Mouse (Mus musculus): ENCODE results near the gene Nedd9. TPM values are rescaled to one million over a fixed set of nuclear protein-coding genes. Genes with fewer than 3 reads are reported as not detected.

Gene Nedd9
- polyA plus RNA-seq, 1 experiment from 2014 or later = 6.0 TPM

- WGBS (ENCODE audit: insufficient replicate concordance) = 71% methylated on average over 6 of the region's 6 CpGs
Measured at GRCm38 (mm10) chr13:41450821-41451220, 36.3 kb downstream of the Nedd9 start.

DNA sequence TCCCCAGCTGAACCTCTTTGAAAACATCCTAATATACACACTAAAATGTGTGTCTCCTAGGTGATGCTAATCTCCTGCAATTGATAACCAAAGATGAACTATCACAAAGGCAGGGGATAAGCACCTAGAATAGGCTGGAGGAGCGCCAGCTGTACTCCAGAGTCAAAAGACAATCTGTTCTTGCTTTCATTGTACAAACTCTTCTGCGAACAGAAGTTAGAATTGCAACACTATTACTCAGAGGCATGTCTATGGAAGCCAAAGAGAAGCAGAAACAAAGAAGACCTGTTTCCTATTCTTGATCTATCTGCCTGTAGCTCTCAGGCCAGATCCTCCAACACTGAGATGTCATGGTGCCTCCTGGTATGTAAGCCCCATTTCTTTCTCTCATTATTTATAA is 38.0 kb downstream of the Nedd9 start:
- no peaks in the 10 kb centered on the region for H3K27me3 ChIP-seq (ENCODE audit: control insufficient read depth, insufficient read depth, low read depth, low read length)
- no peak overlapping the region for H3K27ac ChIP-seq (ENCODE audit: low read length)
- H3K4me3 ChIP-seq (ENCODE audit: low read depth, low read length) = no peak overlapping the region
- H3K9ac ChIP-seq (ENCODE audit: low read depth, low read length) = no peak overlapping the region
- no peaks in the 10 kb centered on the region for H3K36me3 ChIP-seq (ENCODE audit: control insufficient read depth, insufficient read depth)
- H3K4me1 ChIP-seq (ENCODE audit: control insufficient read depth, low read depth, low read length) = no peaks in the 10 kb centered on the region
- H3K9me3 ChIP-seq (replicated peaks; ENCODE audit: control insufficient read depth, low read length) = no peaks in the 10 kb centered on the region
- no peak overlapping the region for H3K4me2 ChIP-seq (ENCODE audit: low read depth, low read length)
- ATAC-seq (ENCODE audit: low read depth) = no peak
- WGBS (ENCODE audit: insufficient replicate concordance) = 72% methylated on average over 2 of the region's 2 CpGs

More at GRCm38 (mm10) chr13:41450821-41451220, 36.3 kb downstream of the Nedd9 start:
- ATAC-seq (ENCODE audit: low read depth) = no peak
- Histone ChIP-seq H3K36me3 (ENCODE audit: control insufficient read depth, insufficient read depth) (no peaks in the 10 kb centered on the region), H3K4me2 (ENCODE audit: low read depth, low read length) (no peak overlapping the region), H3K27ac (ENCODE audit: low read length) (no peak overlapping the region), H3K9ac (ENCODE audit: low read depth, low read length) (no peak overlapping the region), H3K9me3 (replicated peaks; ENCODE audit: control insufficient read depth, low read length) (no peaks in the 10 kb centered on the region), H3K4me1 (ENCODE audit: control insufficient read depth, low read depth, low read length) (no peaks in the 10 kb centered on the region), H3K4me3 (ENCODE audit: low read depth, low read length) (no peak overlapping the region), H3K27me3 (ENCODE audit: control insufficient read depth, insufficient read depth, low read depth, low read length) (no peaks in the 10 kb centered on the region)

GRCm38 (mm10) chr13:41447209-41447608 is 40.0 kb downstream of the Nedd9 start:
- ATAC-seq (ENCODE audit: low read depth) = no peak
- Histone ChIP-seq H3K9ac (ENCODE audit: low read depth, low read length) (no peak overlapping the region), H3K4me2 (ENCODE audit: low read depth, low read length) (no peak overlapping the region), H3K9me3 (replicated peaks; ENCODE audit: control insufficient read depth, low read length) (no peaks in the 10 kb centered on the region), H3K27ac (ENCODE audit: low read length) (no peak overlapping the region), H3K4me1 (ENCODE audit: control insufficient read depth, low read depth, low read length) (no peaks in the 10 kb centered on the region), H3K4me3 (ENCODE audit: low read depth, low read length) (no peak overlapping the region), H3K36me3 (ENCODE audit: control insufficient read depth, insufficient read depth) (no peaks in the 10 kb centered on the region), H3K27me3 (ENCODE audit: control insufficient read depth, insufficient read depth, low read depth, low read length) (no peaks in the 10 kb centered on the region)
- WGBS (ENCODE audit: insufficient replicate concordance) = 61% methylated on average over 6 of the region's 6 CpGs

GRCm38 (mm10) chr13:41446591-41446990 is 40.6 kb downstream of the Nedd9 start:
- H3K4me2 ChIP-seq (ENCODE audit: low read depth, low read length) = no peak overlapping the region
- H3K4me3 ChIP-seq (ENCODE audit: low read depth, low read length) = no peak overlapping the region
- no peak overlapping the region for H3K9ac ChIP-seq (ENCODE audit: low read depth, low read length)
- no peak overlapping the region for H3K27ac ChIP-seq (ENCODE audit: low read length)
- no peaks in the 10 kb centered on the region for H3K9me3 ChIP-seq (replicated peaks; ENCODE audit: control insufficient read depth, low read length)
- 76% methylated on average over 1 of the region's 1 CpGs for WGBS (ENCODE audit: insufficient replicate concordance)
- no peaks in the 10 kb centered on the region for H3K4me1 ChIP-seq (ENCODE audit: control insufficient read depth, low read depth, low read length)
- ATAC-seq (ENCODE audit: low read depth) = no peak
- H3K27me3 ChIP-seq (ENCODE audit: control insufficient read depth, insufficient read depth, low read depth, low read length) = no peaks in the 10 kb centered on the region
- no peaks in the 10 kb centered on the region for H3K36me3 ChIP-seq (ENCODE audit: control insufficient read depth, insufficient read depth)

GRCm38 (mm10) chr13:41445067-41445808 is 41.9 kb downstream of the Nedd9 start:
- Histone ChIP-seq H3K27ac (ENCODE audit: low read length) (no peak overlapping the region), H3K4me3 (ENCODE audit: low read depth, low read length) (no peak overlapping the region), H3K4me1 (ENCODE audit: control insufficient read depth, low read depth, low read length) (no peaks in the 10 kb centered on the region), H3K4me2 (ENCODE audit: low read depth, low read length) (no peak overlapping the region), H3K27me3 (ENCODE audit: control insufficient read depth, insufficient read depth, low read depth, low read length) (no peaks in the 10 kb centered on the region), H3K9ac (ENCODE audit: low read depth, low read length) (no peak overlapping the region), H3K36me3 (ENCODE audit: control insufficient read depth, insufficient read depth) (no peaks in the 10 kb centered on the region), H3K9me3 (replicated peaks; ENCODE audit: control insufficient read depth, low read length) (no peaks in the 10 kb centered on the region)
- 71% methylated on average over 3 of the region's 3 CpGs for WGBS (ENCODE audit: insufficient replicate concordance)
- ATAC-seq (ENCODE audit: low read depth) = no peak

DNA sequence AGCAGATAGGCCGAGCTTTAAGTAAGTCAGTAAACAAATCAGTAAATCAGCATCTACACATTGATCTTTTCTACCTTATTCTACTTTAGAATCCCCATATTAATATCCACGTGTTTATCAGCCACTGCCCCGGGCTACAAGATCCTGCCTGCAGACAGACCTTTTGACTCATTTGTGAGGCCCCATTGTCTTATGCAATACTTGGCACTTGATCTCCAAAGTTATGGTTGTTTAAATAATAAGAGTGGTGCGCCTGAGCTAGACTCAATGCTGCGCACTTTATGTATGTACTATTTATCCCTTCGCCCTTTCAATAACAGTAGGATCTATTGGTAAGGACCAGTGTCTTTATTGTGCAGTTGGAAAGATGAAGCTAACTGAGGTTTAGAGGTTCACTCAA is 42.9 kb downstream of the Nedd9 start:
- WGBS (ENCODE audit: insufficient replicate concordance) = 67% methylated on average over 6 of the region's 6 CpGs
- Histone ChIP-seq H3K27me3 (ENCODE audit: control insufficient read depth, insufficient read depth, low read depth, low read length) (no peaks in the 10 kb centered on the region), H3K4me3 (ENCODE audit: low read depth, low read length) (no peak overlapping the region), H3K27ac (ENCODE audit: low read length) (no peak overlapping the region), H3K36me3 (ENCODE audit: control insufficient read depth, insufficient read depth) (no peaks in the 10 kb centered on the region), H3K9me3 (replicated peaks; ENCODE audit: control insufficient read depth, low read length) (no peaks in the 10 kb centered on the region), H3K4me1 (ENCODE audit: control insufficient read depth, low read depth, low read length) (no peaks in the 10 kb centered on the region), H3K9ac (ENCODE audit: low read depth, low read length) (no peak overlapping the region), H3K4me2 (ENCODE audit: low read depth, low read length) (no peak overlapping the region)
- ATAC-seq (ENCODE audit: low read depth) = no peak

GRCm38 (mm10) chr13:41442145-41442544 is 45.0 kb downstream of the Nedd9 start:
- no peak overlapping the region for H3K4me3 ChIP-seq (ENCODE audit: low read depth, low read length)
- H3K27ac ChIP-seq (ENCODE audit: low read length) = no peak overlapping the region
- ATAC-seq (ENCODE audit: low read depth) = no peak
- no peaks in the 10 kb centered on the region for H3K27me3 ChIP-seq (ENCODE audit: control insufficient read depth, insufficient read depth, low read depth, low read length)
- no peaks in the 10 kb centered on the region for H3K9me3 ChIP-seq (replicated peaks; ENCODE audit: control insufficient read depth, low read length)
- no peak overlapping the region for H3K9ac ChIP-seq (ENCODE audit: low read depth, low read length)
- no peaks in the 10 kb centered on the region for H3K4me1 ChIP-seq (ENCODE audit: control insufficient read depth, low read depth, low read length)
- H3K4me2 ChIP-seq (ENCODE audit: low read depth, low read length) = no peak overlapping the region
- H3K36me3 ChIP-seq (ENCODE audit: control insufficient read depth, insufficient read depth) = no peaks in the 10 kb centered on the region
- WGBS (ENCODE audit: insufficient replicate concordance) = 65% methylated on average over 4 of the region's 4 CpGs

GRCm38 (mm10) chr13:41440205-41440604 is 47.0 kb downstream of the Nedd9 start:
- Histone ChIP-seq H3K4me1 (ENCODE audit: control insufficient read depth, low read depth, low read length) (no peaks in the 10 kb centered on the region), H3K4me3 (ENCODE audit: low read depth, low read length) (no peak overlapping the region), H3K4me2 (ENCODE audit: low read depth, low read length) (no peak overlapping the region), H3K27ac (ENCODE audit: low read length) (no peak overlapping the region), H3K27me3 (ENCODE audit: control insufficient read depth, insufficient read depth, low read depth, low read length) (no peaks in the 10 kb centered on the region), H3K9me3 (replicated peaks; ENCODE audit: control insufficient read depth, low read length) (no peaks in the 10 kb centered on the region), H3K36me3 (ENCODE audit: control insufficient read depth, insufficient read depth) (no peaks in the 10 kb centered on the region), H3K9ac (ENCODE audit: low read depth, low read length) (no peak overlapping the region)
- WGBS (ENCODE audit: insufficient replicate concordance) = 51% methylated on average over 1 of the region's 1 CpGs
- ATAC-seq (ENCODE audit: low read depth) = no peak

DNA sequence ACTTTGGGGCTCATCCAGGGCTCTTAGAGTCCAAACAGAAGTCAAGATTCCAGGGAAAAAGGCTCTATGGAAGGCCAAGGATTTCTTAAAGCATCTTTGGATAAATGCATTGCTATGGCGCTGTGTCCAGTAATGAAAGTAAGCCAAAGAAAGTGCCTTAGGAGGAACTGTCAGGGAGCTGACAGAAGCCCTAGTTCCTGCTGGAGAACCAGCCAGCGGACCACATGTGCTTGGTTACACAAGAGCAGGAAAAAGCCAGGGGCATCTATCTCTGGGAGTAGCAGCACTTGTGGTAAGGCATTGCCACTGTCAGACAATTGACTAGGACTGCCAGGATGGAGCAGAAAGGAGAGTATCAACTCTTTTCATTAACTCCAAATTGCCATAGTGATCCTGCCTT is 49.8 kb downstream of the Nedd9 start:
- Histone ChIP-seq H3K4me3 (ENCODE audit: low read depth, low read length) (no peak overlapping the region), H3K27ac (ENCODE audit: low read length) (no peak overlapping the region), H3K27me3 (ENCODE audit: control insufficient read depth, insufficient read depth, low read depth, low read length) (no peaks in the 10 kb centered on the region), H3K4me1 (ENCODE audit: control insufficient read depth, low read depth, low read length) (no peaks in the 10 kb centered on the region), H3K9ac (ENCODE audit: low read depth, low read length) (no peak overlapping the region), H3K36me3 (ENCODE audit: control insufficient read depth, insufficient read depth) (no peaks in the 10 kb centered on the region), H3K4me2 (ENCODE audit: low read depth, low read length) (no peak overlapping the region), H3K9me3 (replicated peaks; ENCODE audit: control insufficient read depth, low read length) (no peaks in the 10 kb centered on the region)
- 46% methylated on average over 2 of the region's 2 CpGs for WGBS (ENCODE audit: insufficient replicate concordance)
- ATAC-seq (ENCODE audit: low read depth) = no peak
